Mouse (Mus musculus): ENCODE measurements around the gene Gp1bb. TPM values are rescaled to one million over a fixed set of nuclear protein-coding genes. Genes with fewer than 3 reads are reported as not detected.

Gp1bb gene
- polyA plus RNA-seq, 1 experiment from 2014 or later = 13.6 TPM

DNA sequence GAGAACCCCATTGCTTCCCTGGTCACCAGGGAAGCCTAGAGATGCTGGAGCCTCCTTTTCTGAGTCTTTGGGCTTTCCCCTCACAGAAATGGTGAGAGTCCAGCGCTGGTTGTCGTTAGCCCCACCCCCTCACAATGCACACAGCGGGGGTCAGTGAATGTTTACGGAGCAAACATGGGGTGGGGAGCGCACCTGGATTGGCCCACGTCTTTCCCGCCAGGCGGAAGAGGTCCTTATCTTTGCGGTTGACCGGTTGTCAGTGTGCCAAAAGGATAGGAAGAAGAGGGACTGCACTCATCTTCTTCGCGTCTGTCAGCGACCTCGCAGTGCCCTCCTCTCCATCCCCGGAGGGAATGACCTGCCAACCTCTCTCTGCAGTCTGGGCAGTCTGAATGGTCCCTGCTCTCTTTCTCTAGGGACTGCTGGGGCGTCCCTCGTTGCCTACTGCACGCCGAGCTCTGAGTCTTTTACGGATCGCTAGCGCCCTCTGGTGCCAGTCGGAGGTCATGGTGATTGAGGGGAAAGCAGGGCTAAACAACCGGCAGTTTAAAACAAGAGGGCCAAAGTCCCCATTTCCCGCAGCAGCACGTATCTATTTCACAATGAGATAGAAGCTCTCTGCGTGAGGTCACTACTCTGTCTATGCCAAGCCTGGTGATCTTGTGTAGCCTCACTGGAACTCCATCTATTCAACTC lies 4.7 kb downstream of the Gp1bb start:
- Histone ChIP-seq H3K4me3 (peak overlapping the region; percentile 29), H3K27ac (replicated peaks) (no peak overlapping the region), H3K27me3 (peaks cover 64% of the 10 kb centered on the region), H3K36me3 (peaks cover 17% of the 10 kb centered on the region), H3K4me2 (peak overlapping the region; percentile 59), H3K9ac (peak overlapping the region; percentile 22; the same call in 1 of the 2 replicates), H3K4me1 (replicated peaks) (peaks cover 27% of the 10 kb centered on the region), H3K9me3 (no peaks in the 10 kb centered on the region)
- peak; percentile 51 for ATAC-seq (ENCODE audit: low read depth)
- WGBS = 1% methylated on average over 27 of the region's 27 CpGs

- peaks cover 19% of the 10 kb centered on the region for H3K4me1 ChIP-seq (replicated peaks)
- no peaks in the 10 kb centered on the region for H3K9me3 ChIP-seq
- ATAC-seq (ENCODE audit: low read depth) = no peak
- no peak overlapping the region for H3K9ac ChIP-seq
- H3K27me3 ChIP-seq = peaks cover 31% of the 10 kb centered on the region
- H3K4me2 ChIP-seq = no peak overlapping the region
- 60% methylated on average over 3 of the region's 3 CpGs for WGBS
- no peak overlapping the region for H3K27ac ChIP-seq (replicated peaks)
- no peaks in the 10 kb centered on the region for H3K36me3 ChIP-seq
- H3K4me3 ChIP-seq = no peak overlapping the region
These were observed 8.9 kb downstream of the Gp1bb start for GRCm38 (mm10) chr16:18613301-18613700.

GRCm38 (mm10) chr16:18611752-18612151 lies 10.5 kb downstream of the Gp1bb start:
- no peak for ATAC-seq (ENCODE audit: low read depth)
- peaks cover 25% of the 10 kb centered on the region for H3K27me3 ChIP-seq

DNA sequence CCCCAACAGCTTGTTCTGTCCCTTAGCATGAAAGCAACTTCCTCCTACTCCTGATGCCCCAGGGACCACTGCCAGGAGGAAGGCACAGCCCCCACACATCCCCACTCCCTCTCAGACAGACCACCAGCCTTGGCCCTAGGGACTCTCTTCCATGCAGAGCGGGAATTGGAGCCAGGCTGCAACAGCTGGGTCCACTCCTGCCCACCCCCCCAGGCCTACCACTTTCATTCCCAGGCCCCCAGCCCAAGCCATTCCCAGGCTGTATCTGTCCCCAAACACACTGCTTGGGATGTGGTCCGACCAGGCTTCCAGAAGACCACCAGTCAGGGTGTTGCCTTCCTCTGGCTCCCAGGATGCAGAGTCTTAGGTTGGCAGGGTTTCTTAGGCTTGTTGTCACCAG lies 13.1 kb downstream of the Gp1bb start:
- Histone ChIP-seq H3K9ac (no peak overlapping the region), H3K4me2 (no peak overlapping the region), H3K27me3 (peaks cover 14% of the 10 kb centered on the region), H3K4me3 (no peak overlapping the region), H3K4me1 (replicated peaks) (peaks cover 16% of the 10 kb centered on the region), H3K9me3 (no peaks in the 10 kb centered on the region), H3K36me3 (no peaks in the 10 kb centered on the region), H3K27ac (replicated peaks) (no peak overlapping the region)
- 65% methylated on average over 2 of the region's 2 CpGs for WGBS
- ATAC-seq (ENCODE audit: low read depth) = no peak

More at GRCm38 (mm10) chr16:18611752-18612151, 10.5 kb downstream of the Gp1bb start:
- Histone ChIP-seq H3K9ac (no peak overlapping the region), H3K36me3 (no peaks in the 10 kb centered on the region), H3K4me1 (replicated peaks) (peaks cover 16% of the 10 kb centered on the region), H3K4me3 (no peak overlapping the region), H3K4me2 (no peak overlapping the region), H3K27ac (replicated peaks) (no peak overlapping the region), H3K9me3 (no peaks in the 10 kb centered on the region)
- 54% methylated on average over 13 of the region's 13 CpGs for WGBS

DNA sequence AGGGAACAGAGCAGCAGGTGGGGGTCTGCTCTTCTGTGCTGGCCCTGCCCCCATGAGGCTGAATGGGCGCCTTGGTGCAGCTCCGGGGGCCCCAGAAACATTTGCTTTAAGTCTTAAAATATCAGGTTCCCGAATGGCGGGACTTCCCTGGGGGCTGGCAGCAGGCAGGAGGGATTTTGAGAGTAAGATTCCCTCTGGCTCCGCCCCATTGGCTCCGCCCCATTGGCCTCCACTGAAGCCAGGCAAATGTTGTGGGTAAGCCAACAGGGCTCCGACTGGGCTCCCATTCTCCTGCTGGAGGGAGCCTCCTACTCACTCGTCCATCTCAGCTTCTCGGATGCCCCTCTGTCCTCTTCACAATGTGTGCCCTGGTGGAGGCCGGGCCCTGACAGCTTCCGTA lies 14.0 kb downstream of the Gp1bb start:
- 4% methylated on average over 11 of the region's 11 CpGs for WGBS
- Histone ChIP-seq H3K27me3 (peaks cover 14% of the 10 kb centered on the region), H3K9me3 (no peaks in the 10 kb centered on the region), H3K36me3 (no peaks in the 10 kb centered on the region), H3K9ac (no peak overlapping the region), H3K4me1 (replicated peaks) (peaks cover 16% of the 10 kb centered on the region), H3K4me2 (0 out of 2 replicates have a peak overlapping the region, but pooled peaks have one; percentile 16), H3K27ac (replicated peaks) (no peak overlapping the region), H3K4me3 (no peak overlapping the region)
- ATAC-seq (ENCODE audit: low read depth) = no peak

GRCm38 (mm10) chr16:18605705-18606104 lies 16.5 kb downstream of the Gp1bb start:
- H3K27me3 ChIP-seq = peaks cover 14% of the 10 kb centered on the region
- no peaks in the 10 kb centered on the region for H3K36me3 ChIP-seq
- H3K4me2 ChIP-seq = no peak overlapping the region
- no peak overlapping the region for H3K9ac ChIP-seq
- H3K27ac ChIP-seq (replicated peaks) = no peak overlapping the region
- ATAC-seq (ENCODE audit: low read depth) = no peak
- peaks cover 6% of the 10 kb centered on the region; the same call in 1 of the 2 replicates for H3K4me1 ChIP-seq (replicated peaks)
- 86% methylated on average over 5 of the region's 5 CpGs for WGBS
- H3K4me3 ChIP-seq = no peak overlapping the region
- no peaks in the 10 kb centered on the region for H3K9me3 ChIP-seq

DNA sequence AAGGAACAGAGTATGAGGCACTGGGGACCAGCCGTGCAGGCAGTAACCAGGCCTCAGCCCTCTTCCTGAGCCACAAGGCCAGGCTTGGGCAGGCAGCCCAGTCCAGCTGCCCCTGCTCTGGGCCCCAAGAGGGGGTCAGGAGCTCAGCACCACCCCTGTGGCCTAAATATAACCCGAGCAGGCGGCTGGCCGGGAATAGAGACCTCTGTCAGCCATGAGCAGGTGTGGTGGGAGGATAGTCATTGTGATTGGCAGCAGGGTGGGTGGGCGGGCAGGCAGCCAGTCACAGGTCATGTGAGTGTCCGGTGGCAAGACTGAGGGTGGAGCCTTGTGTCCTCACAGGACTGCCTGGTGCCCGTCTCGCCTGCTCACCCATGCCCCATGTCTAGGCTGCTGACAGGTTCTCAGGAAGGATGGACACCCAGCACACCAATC lies 17.9 kb downstream of the Gp1bb start:
- no peak overlapping the region for H3K9ac ChIP-seq
- peaks cover 9% of the 10 kb centered on the region; the same call in 1 of the 2 replicates for H3K27me3 ChIP-seq
- 68% methylated on average over 8 of the region's 8 CpGs for WGBS
- no peak overlapping the region for H3K4me3 ChIP-seq
- peaks cover 6% of the 10 kb centered on the region; the same call in 1 of the 2 replicates for H3K4me1 ChIP-seq (replicated peaks)
- no peak overlapping the region for H3K4me2 ChIP-seq
- H3K36me3 ChIP-seq = no peaks in the 10 kb centered on the region
- H3K9me3 ChIP-seq = no peaks in the 10 kb centered on the region
- ATAC-seq (ENCODE audit: low read depth) = no peak
- H3K27ac ChIP-seq (replicated peaks) = no peak overlapping the region

DNA sequence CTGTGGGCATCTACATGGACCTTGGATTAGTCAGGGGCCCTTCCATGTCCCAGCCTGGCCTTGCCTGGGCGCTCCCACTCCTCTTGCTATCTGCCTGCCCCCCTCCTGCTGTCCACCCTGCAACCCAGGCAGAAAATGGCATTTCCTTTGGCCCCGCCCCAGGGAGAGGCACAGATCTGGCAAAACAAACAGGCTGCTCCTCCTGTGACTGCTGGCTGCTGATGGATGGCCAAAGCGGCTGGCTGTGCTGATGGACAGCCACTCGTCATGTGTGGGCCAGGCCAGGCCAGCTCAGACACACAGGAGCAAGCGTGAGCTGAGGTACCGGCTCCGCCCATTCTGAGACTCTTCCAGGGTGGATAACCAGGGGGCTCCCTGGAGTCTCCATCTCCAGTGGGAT lies 20.8 kb downstream of the Gp1bb start:
- WGBS = 61% methylated on average over 7 of the region's 7 CpGs
- Histone ChIP-seq H3K27ac (replicated peaks) (no peak overlapping the region), H3K9ac (no peak overlapping the region), H3K4me3 (no peak overlapping the region), H3K36me3 (no peaks in the 10 kb centered on the region), H3K9me3 (no peaks in the 10 kb centered on the region), H3K4me2 (no peak overlapping the region), H3K27me3 (peaks cover 12% of the 10 kb centered on the region), H3K4me1 (replicated peaks) (no peaks in the 10 kb centered on the region)
- no peak for ATAC-seq (ENCODE audit: low read depth)

- no peak overlapping the region for H3K9ac ChIP-seq
- no peaks in the 10 kb centered on the region for H3K4me1 ChIP-seq (replicated peaks)
- H3K36me3 ChIP-seq = no peaks in the 10 kb centered on the region
- peaks cover 42% of the 10 kb centered on the region for H3K27me3 ChIP-seq
- no peak for ATAC-seq (ENCODE audit: low read depth)
- H3K4me2 ChIP-seq = no peak overlapping the region
- H3K9me3 ChIP-seq = no peaks in the 10 kb centered on the region
- 88% methylated on average over 3 of the region's 3 CpGs for WGBS
- H3K4me3 ChIP-seq = no peak overlapping the region
- no peak overlapping the region for H3K27ac ChIP-seq (replicated peaks)
These were observed 24.2 kb downstream of the Gp1bb start for GRCm38 (mm10) chr16:18598006-18598405.

GRCm38 (mm10) chr16:18596255-18596654 lies 25.9 kb downstream of the Gp1bb start:
- Histone ChIP-seq H3K4me3 (no peak overlapping the region), H3K27ac (replicated peaks) (no peak overlapping the region), H3K27me3 (peaks cover 57% of the 10 kb centered on the region), H3K9me3 (no peaks in the 10 kb centered on the region), H3K4me1 (replicated peaks) (peaks cover 6% of the 10 kb centered on the region), H3K9ac (no peak overlapping the region), H3K4me2 (no peak overlapping the region), H3K36me3 (no peaks in the 10 kb centered on the region)
- ATAC-seq (ENCODE audit: low read depth) = no peak
- WGBS = 50% methylated on average over 5 of the region's 5 CpGs

DNA sequence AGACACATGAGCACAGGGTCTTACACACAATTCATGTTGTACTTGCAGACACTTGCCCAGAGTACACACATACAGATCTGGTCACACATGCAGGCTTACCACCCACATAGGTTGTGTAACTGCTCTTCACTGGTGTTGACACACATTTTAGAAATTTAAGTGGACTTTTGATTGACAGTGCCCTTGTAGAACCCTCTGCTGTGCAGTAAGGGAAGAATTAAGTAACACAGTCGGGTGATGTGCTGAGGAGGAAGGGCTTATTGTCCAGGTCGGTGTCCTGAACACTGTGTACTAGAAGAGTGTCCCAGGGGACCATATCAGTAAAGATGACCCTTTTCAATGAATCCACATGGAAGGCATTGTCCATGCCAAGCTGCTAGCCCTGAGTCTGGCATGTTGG lies 28.3 kb downstream of the Gp1bb start:
- no peaks in the 10 kb centered on the region for H3K36me3 ChIP-seq
- peaks cover 76% of the 10 kb centered on the region for H3K27me3 ChIP-seq
- WGBS = 81% methylated on average over 2 of the region's 2 CpGs
- no peaks in the 10 kb centered on the region for H3K9me3 ChIP-seq
- no peak overlapping the region for H3K27ac ChIP-seq (replicated peaks)
- ATAC-seq (ENCODE audit: low read depth) = no peak
- H3K4me1 ChIP-seq (replicated peaks) = peaks cover 20% of the 10 kb centered on the region
- H3K4me2 ChIP-seq = no peak overlapping the region
- no peak overlapping the region for H3K9ac ChIP-seq
- H3K4me3 ChIP-seq = no peak overlapping the region

DNA sequence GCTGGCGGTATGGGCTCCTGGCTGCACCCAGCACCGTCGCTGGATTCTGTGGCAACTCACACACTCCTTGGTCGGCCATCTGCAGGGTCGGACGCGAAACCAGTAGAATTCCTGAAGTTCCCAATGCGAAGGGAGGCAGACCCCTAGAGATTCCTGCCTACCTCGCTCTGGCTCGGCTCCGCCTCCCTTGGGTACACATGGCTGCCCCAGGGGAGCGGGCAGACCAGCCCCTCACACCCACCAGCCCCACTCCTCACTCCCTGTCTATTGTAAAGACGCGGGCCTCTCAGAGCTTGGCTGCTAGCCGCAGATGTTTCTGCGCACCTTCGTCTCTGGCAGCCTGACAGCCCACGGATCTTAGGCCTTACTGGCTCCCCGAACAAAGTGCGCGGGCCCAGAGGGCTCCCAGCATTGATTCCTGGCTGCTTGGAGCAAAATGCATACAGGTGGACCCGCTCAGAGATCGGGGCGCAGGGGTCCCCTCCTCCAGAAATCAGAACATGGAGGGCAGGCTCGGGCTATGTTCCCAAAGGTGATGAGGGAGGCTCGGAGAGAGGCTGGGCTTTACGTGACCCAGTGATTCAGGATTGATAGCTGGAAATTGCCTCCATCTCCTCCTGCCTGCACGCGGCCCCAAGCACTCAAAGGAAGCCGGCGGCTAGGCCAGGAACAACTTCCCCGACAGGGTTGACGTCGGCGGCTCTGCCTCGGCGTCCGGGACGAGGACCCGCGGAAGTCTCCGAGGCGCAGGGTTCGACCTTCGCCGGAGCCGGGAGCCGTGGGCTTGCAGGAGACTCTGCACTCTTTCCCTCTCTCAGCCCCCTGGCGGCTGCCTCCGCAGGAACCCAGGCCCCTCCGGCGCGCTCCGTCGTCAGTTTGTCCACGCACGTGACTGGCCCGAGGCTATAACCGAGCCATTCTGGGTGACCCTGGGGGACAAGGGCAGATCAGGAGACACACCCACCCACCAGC lies 30.9 kb downstream of the Gp1bb start:
- under 1% methylated on average over 59 of the region's 59 CpGs for WGBS
- H3K27me3 ChIP-seq = peaks cover 93% of the 10 kb centered on the region
- H3K4me2 ChIP-seq = peak overlapping the region; percentile 40
- ATAC-seq (ENCODE audit: low read depth) = no peak
- peak overlapping the region; percentile 22 for H3K4me3 ChIP-seq
- H3K9ac ChIP-seq = no peak overlapping the region
- H3K27ac ChIP-seq (replicated peaks) = no peak overlapping the region
- peaks cover 41% of the 10 kb centered on the region for H3K4me1 ChIP-seq (replicated peaks)
- no peaks in the 10 kb centered on the region for H3K36me3 ChIP-seq
- no peaks in the 10 kb centered on the region for H3K9me3 ChIP-seq
